Mouse (Mus musculus): ENCODE measurements around the gene Ctnna2. TPM values are rescaled to one million over a fixed set of nuclear protein-coding genes. Genes with fewer than 3 reads are reported as not detected.

Gene Ctnna2
- polyA plus RNA-seq, 1 experiment = not detected

- Histone ChIP-seq H3K36me3 (ENCODE audit: control insufficient read depth) (no peaks in the 10 kb centered on the region), H3K9me3 (ENCODE audit: control insufficient read depth, low read length) (no peaks in the 10 kb centered on the region), H3K4me3 (replicated peaks) (no peak overlapping the region), H3K4me1 (ENCODE audit: control insufficient read depth) (no peaks in the 10 kb centered on the region), H3K27me3 (ENCODE audit: control insufficient read depth) (no peaks in the 10 kb centered on the region)
- TF ChIP-seq GATA1 (IDR thresholded peaks at IDR 0.05; ENCODE audit: low read length) (no peak), TAL1 (IDR thresholded peaks at IDR 0.05; ENCODE audit: low read length) (no peak)
Observed at GRCm38 (mm10) chr6:77758164-77758563, 221.3 kb downstream of the Ctnna2 start.

DNA sequence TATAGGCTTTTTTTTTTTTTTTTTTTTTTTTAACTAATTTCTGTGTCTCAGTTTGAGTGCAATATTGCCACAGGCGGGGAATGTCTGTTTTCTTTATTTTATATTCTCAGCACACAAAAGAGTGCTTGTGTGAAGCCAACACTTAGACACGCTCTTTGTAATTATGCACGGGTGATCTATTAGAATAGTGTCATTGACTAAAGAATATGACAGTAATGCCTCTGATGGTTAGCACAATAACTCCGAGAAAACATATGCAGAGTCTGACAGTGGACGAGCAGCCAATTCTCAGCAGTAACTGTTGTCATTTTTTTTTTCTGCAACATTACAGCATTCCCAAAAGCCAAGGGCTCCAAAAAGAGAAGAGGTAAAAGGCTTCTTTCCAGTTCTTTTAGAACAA lies 234.1 kb downstream of the Ctnna2 start:
- H3K4me1 ChIP-seq (ENCODE audit: control insufficient read depth) = no peaks in the 10 kb centered on the region
- H3K9me3 ChIP-seq (ENCODE audit: control insufficient read depth, low read length) = no peaks in the 10 kb centered on the region
- H3K27me3 ChIP-seq (ENCODE audit: control insufficient read depth) = no peaks in the 10 kb centered on the region
- TF ChIP-seq TAL1 (IDR thresholded peaks at IDR 0.05; ENCODE audit: low read length) (no peak), GATA1 (IDR thresholded peaks at IDR 0.05; ENCODE audit: low read length) (no peak)
- H3K4me3 ChIP-seq (replicated peaks) = no peak overlapping the region
- no peaks in the 10 kb centered on the region for H3K36me3 ChIP-seq (ENCODE audit: control insufficient read depth)

- Histone ChIP-seq H3K27me3 (ENCODE audit: control insufficient read depth) (no peaks in the 10 kb centered on the region), H3K9me3 (ENCODE audit: control insufficient read depth, low read length) (no peaks in the 10 kb centered on the region), H3K36me3 (ENCODE audit: control insufficient read depth) (no peaks in the 10 kb centered on the region), H3K4me3 (replicated peaks) (no peak overlapping the region), H3K4me1 (ENCODE audit: control insufficient read depth) (no peaks in the 10 kb centered on the region)
- no peak for TF ChIP-seq TAL1 (IDR thresholded peaks at IDR 0.05; ENCODE audit: low read length)
- no peak for TF ChIP-seq GATA1 (IDR thresholded peaks at IDR 0.05; ENCODE audit: low read length)
Observed at GRCm38 (mm10) chr6:77743651-77744050, 235.8 kb downstream of the Ctnna2 start.

- Histone ChIP-seq H3K9me3 (ENCODE audit: control insufficient read depth, low read length) (no peaks in the 10 kb centered on the region), H3K4me3 (replicated peaks) (no peak overlapping the region), H3K4me1 (ENCODE audit: control insufficient read depth) (no peaks in the 10 kb centered on the region), H3K27me3 (ENCODE audit: control insufficient read depth) (no peaks in the 10 kb centered on the region), H3K36me3 (ENCODE audit: control insufficient read depth) (no peaks in the 10 kb centered on the region)
- TF ChIP-seq TAL1 (IDR thresholded peaks at IDR 0.05; ENCODE audit: low read length) = no peak
- TF ChIP-seq GATA1 (IDR thresholded peaks at IDR 0.05; ENCODE audit: low read length) = no peak
Observed at GRCm38 (mm10) chr6:77742988-77743387, 236.5 kb downstream of the Ctnna2 start.

DNA sequence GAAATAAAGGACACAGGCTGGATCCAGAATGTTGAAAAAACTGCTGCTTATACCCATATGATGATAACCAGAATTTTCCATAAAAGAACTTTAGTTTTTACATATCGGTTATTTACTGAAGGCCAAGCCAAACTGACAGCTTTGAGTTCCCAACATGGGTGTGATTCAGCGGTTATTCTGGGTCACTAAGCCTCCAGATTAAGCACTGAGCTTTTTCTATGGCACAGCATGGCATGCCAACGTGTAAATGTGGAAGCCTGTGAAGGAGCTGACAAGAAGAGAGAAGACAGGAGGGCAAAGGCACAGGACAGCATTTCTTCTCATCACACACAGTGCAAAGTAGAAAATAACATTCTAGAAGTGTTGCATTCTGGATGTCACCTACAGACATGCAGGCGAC lies 240.9 kb downstream of the Ctnna2 start:
- no peaks in the 10 kb centered on the region for H3K4me1 ChIP-seq (ENCODE audit: control insufficient read depth)
- H3K4me3 ChIP-seq (replicated peaks) = no peak overlapping the region
- H3K9me3 ChIP-seq (ENCODE audit: control insufficient read depth, low read length) = no peaks in the 10 kb centered on the region; the same call in 1 of the 2 replicates
- TF ChIP-seq TAL1 (IDR thresholded peaks at IDR 0.05; ENCODE audit: low read length) = no peak
- no peak for TF ChIP-seq GATA1 (IDR thresholded peaks at IDR 0.05; ENCODE audit: low read length)
- no peaks in the 10 kb centered on the region for H3K36me3 ChIP-seq (ENCODE audit: control insufficient read depth)
- no peaks in the 10 kb centered on the region for H3K27me3 ChIP-seq (ENCODE audit: control insufficient read depth)

DNA sequence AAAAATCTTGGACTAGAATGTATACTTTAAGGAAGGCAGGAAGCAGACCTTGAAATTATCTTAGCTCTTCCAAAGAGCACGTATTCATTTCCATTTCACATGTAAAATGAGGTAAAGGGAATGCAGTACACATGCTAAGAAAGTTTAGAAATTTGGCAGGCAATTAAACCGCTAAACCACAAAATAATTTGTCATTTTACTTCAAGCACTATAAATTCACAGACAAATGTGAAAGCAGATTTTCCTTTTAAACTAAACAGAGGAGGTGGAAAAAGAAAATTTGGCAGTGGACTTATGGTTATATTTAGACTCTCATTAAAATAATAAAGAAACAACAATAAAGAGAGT lies 254.6 kb downstream of the Ctnna2 start:
- no peak overlapping the region for H3K4me3 ChIP-seq (replicated peaks)
- H3K4me1 ChIP-seq (ENCODE audit: control insufficient read depth) = no peaks in the 10 kb centered on the region
- H3K27me3 ChIP-seq (ENCODE audit: control insufficient read depth) = no peaks in the 10 kb centered on the region
- H3K36me3 ChIP-seq (ENCODE audit: control insufficient read depth) = no peaks in the 10 kb centered on the region
- no peaks in the 10 kb centered on the region for H3K9me3 ChIP-seq (ENCODE audit: control insufficient read depth, low read length)
- TF ChIP-seq GATA1 (IDR thresholded peaks at IDR 0.05; ENCODE audit: low read length) (no peak), TAL1 (IDR thresholded peaks at IDR 0.05; ENCODE audit: low read length) (no peak)

DNA sequence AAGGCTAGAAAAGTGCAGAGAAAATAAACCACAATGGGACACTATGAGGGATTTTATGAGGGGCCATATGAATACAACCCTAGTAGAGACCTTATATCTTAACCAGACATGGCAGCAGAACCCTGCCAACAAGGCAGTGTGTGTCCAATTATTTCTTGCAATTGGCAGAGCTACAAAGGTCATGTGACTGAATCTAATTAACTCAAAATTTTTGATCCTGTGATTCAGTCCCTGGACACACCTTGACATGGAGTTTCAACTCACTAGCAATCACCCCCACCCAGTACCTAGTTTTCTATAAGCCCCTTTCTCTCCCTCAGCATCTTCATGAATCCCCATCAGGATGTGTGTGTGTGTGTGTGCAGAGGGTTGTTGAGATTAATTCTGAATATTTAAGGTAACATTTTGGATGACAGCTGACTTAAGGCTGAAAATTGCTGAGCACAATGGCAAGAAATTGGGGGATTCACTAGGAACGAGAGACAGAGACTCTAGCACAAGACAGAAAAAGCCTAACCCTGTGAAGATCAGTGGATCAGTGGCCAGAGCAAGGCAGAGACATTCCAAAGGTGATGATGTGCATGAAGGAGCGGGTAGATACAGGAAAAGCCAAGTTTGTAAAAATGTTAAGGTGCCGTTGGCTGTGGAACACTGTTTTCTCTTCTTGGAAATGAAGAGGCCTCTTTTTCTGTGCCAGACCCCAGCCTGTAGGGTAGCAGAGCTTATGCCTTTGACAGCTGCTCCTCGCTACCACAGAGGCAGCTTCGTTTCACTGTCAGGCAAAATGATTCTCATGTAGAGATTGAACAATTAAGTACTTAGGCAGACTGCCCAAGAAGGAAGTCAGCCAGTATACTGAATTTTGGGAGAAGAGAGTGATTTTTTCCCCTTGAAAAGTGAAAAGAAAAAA lies 255.2 kb downstream of the Ctnna2 start:
- TF ChIP-seq GATA1 (IDR thresholded peaks at IDR 0.05; ENCODE audit: low read length) (no peak), TAL1 (IDR thresholded peaks at IDR 0.05; ENCODE audit: low read length) (no peak)
- Histone ChIP-seq H3K36me3 (ENCODE audit: control insufficient read depth) (no peaks in the 10 kb centered on the region), H3K4me3 (replicated peaks) (no peak overlapping the region), H3K4me1 (ENCODE audit: control insufficient read depth) (no peaks in the 10 kb centered on the region), H3K9me3 (ENCODE audit: control insufficient read depth, low read length) (no peaks in the 10 kb centered on the region), H3K27me3 (ENCODE audit: control insufficient read depth) (no peaks in the 10 kb centered on the region)

- TF ChIP-seq GATA1 (IDR thresholded peaks at IDR 0.05; ENCODE audit: low read length) (no peak), TAL1 (IDR thresholded peaks at IDR 0.05; ENCODE audit: low read length) (no peak)
Observed at GRCm38 (mm10) chr6:77694093-77694492, 285.4 kb downstream of the Ctnna2 start.

DNA sequence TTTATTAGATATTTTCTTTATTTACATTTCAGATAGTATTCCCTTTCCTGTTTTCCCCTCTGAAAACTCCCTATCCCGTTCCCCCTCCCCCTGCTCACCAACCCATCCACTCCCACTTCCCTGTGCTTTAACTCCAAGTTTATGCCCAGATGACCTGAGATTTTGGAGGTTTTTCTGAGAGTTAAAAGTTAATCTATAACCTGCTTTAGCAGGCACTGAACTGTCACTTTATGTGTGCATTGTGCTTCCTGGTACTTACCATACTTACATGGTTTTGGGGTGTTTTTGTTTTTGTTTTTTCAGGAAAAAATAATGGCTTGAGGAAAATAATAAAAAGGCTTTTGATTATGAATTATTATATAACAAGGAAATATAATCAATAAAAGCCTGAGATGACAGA lies 292.3 kb downstream of the Ctnna2 start:
- no peaks in the 10 kb centered on the region for H3K9me3 ChIP-seq (ENCODE audit: control insufficient read depth, low read length)
- TF ChIP-seq TAL1 (IDR thresholded peaks at IDR 0.05; ENCODE audit: low read length) (no peak), GATA1 (IDR thresholded peaks at IDR 0.05; ENCODE audit: low read length) (no peak)
- H3K4me1 ChIP-seq (ENCODE audit: control insufficient read depth) = no peaks in the 10 kb centered on the region
- H3K36me3 ChIP-seq (ENCODE audit: control insufficient read depth) = no peaks in the 10 kb centered on the region
- no peaks in the 10 kb centered on the region for H3K27me3 ChIP-seq (ENCODE audit: control insufficient read depth)
- no peak overlapping the region for H3K4me3 ChIP-seq (replicated peaks)

More at GRCm38 (mm10) chr6:77694093-77694492, 285.4 kb downstream of the Ctnna2 start:
- H3K4me3 ChIP-seq (replicated peaks) = no peak overlapping the region
- H3K27me3 ChIP-seq (ENCODE audit: control insufficient read depth) = no peaks in the 10 kb centered on the region
- no peaks in the 10 kb centered on the region for H3K36me3 ChIP-seq (ENCODE audit: control insufficient read depth)
- no peaks in the 10 kb centered on the region for H3K4me1 ChIP-seq (ENCODE audit: control insufficient read depth)
- no peaks in the 10 kb centered on the region for H3K9me3 ChIP-seq (ENCODE audit: control insufficient read depth, low read length)

All from erythroblast, embryonic 14.5 days (primary cell).